Mouse (Mus musculus) left cerebral cortex, postnatal 25 days (tissue): ENCODE measurements at regions not wholly inside any gene's neighbourhood (a gene's known extent, or its start where the extent isn't known, plus 50 kb on each side); places are given as distances from the start of the nearest gene placed in this dataset.

ENCODE experiments used
- DNase-seq, 2 experiments: peaks; one replicate each; pipeline ENCODE4 v3.0.0; 2022; ENCODE audit warnings: low spot score in 2 of 2, mixed read lengths in 1 of 2
- intact Hi-C: fragments of 180-260 bp; cut with DNase I; formaldehyde crosslinking; loops from one replicate; pipeline ENCODE4 v1.15.1; 2025

DNA sequence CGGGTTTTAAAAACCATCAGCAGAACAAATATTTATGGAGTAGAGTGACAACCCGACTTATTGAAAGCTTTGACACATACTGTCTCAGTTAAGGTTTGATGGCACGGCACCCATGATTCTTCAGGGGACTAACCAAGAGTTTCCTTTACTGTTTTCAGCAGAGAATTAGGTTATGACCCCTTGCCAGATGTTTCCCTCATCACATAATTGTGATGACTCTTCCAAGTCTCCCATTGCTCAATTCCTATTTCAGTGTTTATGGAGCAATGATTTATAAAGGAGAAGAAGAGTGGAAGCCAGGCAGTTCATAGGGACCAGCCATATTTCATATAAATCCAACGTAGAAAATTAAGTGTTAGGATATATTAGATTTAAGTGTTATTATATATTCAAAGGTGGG, 181.4 kb upstream of the Adgrl2 start:
- intact Hi-C loops = no loop called here
- no peak for DNase-seq

DNA sequence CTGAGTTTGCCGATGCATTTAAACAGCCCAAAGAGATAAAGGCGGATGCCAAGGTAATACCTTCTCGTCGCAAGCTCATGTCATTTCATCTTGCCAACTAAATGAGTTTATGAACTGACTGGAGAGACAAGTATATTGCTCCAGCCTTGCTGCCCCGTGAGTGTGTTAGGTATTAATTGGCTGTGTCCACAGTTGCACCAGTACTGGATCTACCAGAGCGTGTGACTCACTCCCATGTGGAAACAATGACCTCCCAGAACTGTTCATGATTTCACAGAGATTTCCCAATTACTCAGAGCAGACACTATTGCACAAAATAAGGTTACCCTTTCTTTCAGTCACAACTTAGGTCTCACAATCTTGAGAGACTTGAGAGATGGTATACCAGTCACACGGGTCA, 179.8 kb upstream of the Adgrl2 start:
- DNase-seq = no peak
- intact Hi-C loops = no loop called here

DNA sequence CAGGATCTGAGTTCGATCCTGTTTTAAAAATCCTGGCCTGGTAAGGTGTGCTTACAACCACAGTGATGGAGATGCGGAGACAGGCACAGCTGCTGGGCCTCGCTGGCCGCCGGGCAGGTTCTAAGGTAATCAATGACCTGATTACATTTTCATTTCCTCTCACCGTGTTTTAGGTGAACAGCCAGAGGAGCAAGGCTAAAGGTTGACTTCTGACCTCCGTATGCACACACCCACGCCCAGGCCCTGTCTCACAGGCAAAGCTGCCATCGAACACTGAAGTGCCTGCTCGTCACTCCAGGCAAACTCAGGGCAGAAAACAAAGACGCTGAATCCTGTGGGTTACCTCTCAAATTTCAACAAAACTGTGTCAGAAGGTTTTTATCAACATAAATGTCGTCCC, 179.1 kb upstream of the Adgrl2 start:
- no peak for DNase-seq
- intact Hi-C loops = no loop called here

- DNase-seq = no peak
- intact Hi-C loops = no loop called here
Observed at GRCm38 (mm10) chr3:149167997-149168396, 177.6 kb upstream of the Adgrl2 start.

GRCm38 (mm10) chr3:149164804-149165203, 174.4 kb upstream of the Adgrl2 start:
- intact Hi-C loops = no loop called here
- DNase-seq = no peak

GRCm38 (mm10) chr3:149163591-149163990, 173.2 kb upstream of the Adgrl2 start:
- intact Hi-C loops = no loop called here
- DNase-seq = no peak

DNA sequence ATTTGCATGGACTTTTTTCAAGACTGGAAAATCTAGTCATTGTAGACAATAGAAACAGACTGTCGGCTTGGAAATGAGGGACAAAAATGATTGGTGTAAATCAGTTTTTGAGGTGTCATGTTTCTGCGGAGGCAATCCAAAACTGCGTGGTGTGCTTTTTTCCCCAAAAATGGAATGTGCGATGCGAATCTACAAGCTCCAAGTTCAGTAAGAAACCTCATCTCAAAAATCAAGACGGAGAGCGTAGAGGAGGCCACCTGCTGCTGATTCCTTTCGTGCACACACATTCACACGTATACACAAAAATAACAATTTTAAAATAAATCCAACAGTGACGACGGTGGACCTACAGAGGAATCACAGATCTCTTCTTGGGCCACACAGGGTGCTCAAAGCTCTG, 170.5 kb upstream of the Adgrl2 start:
- peak in 1 of 2 experiments; percentile 59 for DNase-seq
- intact Hi-C loops = no loop called here

- intact Hi-C loops = no loop called here
- DNase-seq = no peak
Observed at GRCm38 (mm10) chr3:149157381-149157780, 167.0 kb upstream of the Adgrl2 start.

- no peak for DNase-seq
- intact Hi-C loops = no loop called here
Observed at GRCm38 (mm10) chr3:149152312-149152711, 162.0 kb upstream of the Adgrl2 start.

GRCm38 (mm10) chr3:149150796-149151195, 160.4 kb upstream of the Adgrl2 start:
- no peak for DNase-seq
- intact Hi-C loops = no loop called here

GRCm38 (mm10) chr3:149148608-149149007, 158.3 kb upstream of the Adgrl2 start:
- DNase-seq = no peak
- intact Hi-C loops = no loop called here

GRCm38 (mm10) chr3:149147916-149148315, 157.6 kb upstream of the Adgrl2 start:
- intact Hi-C loops = no loop called here
- DNase-seq = no peak

DNA sequence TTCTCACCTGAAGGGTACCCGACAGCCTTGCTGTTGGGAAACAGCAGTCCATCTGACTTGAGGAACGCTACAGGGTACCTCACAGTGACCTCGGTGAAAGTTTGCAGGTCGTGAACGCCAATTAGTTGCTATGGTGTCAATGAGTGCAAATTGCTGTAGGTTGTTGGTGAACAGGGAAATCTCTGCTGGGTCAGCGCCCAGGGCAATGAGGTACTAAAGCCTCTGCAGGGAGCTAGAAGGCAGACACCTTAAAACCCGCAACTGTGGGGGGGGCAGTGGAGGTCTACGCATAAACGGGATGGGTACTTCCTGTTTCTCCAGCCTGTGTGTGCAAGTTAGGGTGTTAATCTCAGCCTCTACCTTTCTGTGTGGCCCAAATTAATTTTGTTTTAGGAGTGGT, 156.3 kb upstream of the Adgrl2 start:
- intact Hi-C loops = no loop called here
- no peak for DNase-seq

DNA sequence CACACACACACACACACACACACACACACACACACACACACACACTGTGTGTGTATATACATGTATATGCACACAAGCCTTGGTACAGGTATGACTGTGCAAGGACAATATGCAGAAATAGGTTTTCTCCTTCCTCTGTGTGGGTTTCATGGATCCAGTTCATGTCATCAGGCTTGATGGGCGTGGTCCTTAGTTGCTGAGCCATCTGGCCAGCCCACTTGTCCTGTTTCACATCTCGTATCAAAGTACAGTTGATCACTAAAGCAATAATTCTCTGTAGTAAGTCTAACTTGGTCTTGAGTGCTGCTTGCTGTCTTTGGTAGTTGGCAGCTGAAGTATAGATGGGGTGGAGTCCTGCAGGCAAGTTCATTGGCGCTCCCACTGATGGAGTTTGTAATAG, 150.1 kb upstream of the Adgrl2 start:
- intact Hi-C loops = no loop called here
- DNase-seq = no peak

- no peak for DNase-seq
- intact Hi-C loops = no loop called here
Observed at GRCm38 (mm10) chr3:149134028-149134938, 143.9 kb upstream of the Adgrl2 start.

- DNase-seq = no peak
- intact Hi-C loops = no loop called here
Observed at GRCm38 (mm10) chr3:149118806-149119205, 128.5 kb upstream of the Adgrl2 start.

DNA sequence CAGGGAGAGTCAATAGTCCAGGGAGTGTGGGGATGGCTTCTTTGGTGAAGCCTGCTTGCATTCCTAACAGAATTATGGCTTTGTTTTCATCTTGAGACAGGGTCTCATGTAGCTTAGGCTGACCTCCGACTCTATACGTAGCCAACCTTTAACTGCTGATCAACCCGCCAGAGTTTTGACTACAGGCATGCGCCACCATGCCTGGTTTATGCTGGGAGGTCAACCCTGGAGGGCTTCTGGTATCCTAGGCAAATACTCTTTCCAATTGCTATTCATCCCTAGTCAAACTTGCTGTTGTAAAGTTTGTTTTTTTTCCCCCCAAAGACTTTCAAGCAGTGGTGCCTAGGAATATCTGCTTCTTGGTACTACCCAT, 127.3 kb upstream of the Adgrl2 start:
- intact Hi-C loops = no loop called here

GRCm38 (mm10) chr3:149117018-149117683, 126.8 kb upstream of the Adgrl2 start:
- intact Hi-C loops = no loop called here
- DNase-seq = no peak

More for the DNA sequence above, 127.3 kb upstream of the Adgrl2 start:
- DNase-seq = no peak

- intact Hi-C loops = no loop called here
- DNase-seq = no peak
Observed at GRCm38 (mm10) chr3:149116604-149117003, 126.2 kb upstream of the Adgrl2 start.

- intact Hi-C loops = no loop called here
- no peak for DNase-seq
Observed at GRCm38 (mm10) chr3:149115901-149116300, 125.5 kb upstream of the Adgrl2 start.

DNA sequence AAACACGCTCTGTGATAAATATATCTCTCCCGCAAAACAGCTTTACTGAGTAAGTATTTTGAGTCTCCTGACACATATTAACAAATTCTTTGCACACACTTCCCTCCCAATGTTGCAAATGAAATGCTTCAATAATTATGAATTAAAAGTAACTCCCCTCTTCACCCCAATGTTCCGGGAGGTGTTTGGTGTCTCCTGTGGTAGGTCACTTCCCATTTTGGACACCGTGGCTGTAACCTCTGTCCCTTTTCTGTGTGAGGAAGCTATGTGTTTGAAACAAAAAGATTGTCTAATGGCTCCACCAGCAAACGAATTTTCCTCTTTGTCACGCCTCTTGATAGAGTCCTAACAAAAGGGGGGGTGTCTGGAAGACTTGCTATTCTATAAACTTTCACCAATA, 122.5 kb upstream of the Adgrl2 start:
- no peak for DNase-seq
- intact Hi-C loops = no loop called here
